Mouse (Mus musculus) testis, adult 2 months (tissue): Measurements from ENCODE around the gene Fam163b.

Source experiments
- CTCF ChIP-seq: fragments of 200-500 bp; IDR thresholded peaks from 2 replicates; pipeline ENCODE4 v1.5.1; 2012; ENCODE audit warnings: low read depth, mild to moderate bottlenecking, inconsistent platforms, low read length, moderate library complexity; ENCODE audit not compliant: control insufficient read depth, insufficient read depth, insufficient replicate concordance
- POLR2A ChIP-seq: fragments of 200-500 bp; IDR thresholded peaks from 2 replicates; pipeline ENCODE4 v1.6.1; 2012; ENCODE audit warnings: low read depth, mild to moderate bottlenecking, inconsistent platforms, low read length, moderate library complexity; ENCODE audit not compliant: control insufficient read depth

- TF ChIP-seq CTCF (no peak), POLR2A (no peak)
These were observed 45.2 kb upstream of the Fam163b start for GRCm38 (mm10) chr2:27187531-27187930.
